Mouse (Mus musculus) Patski (cell line): ENCODE data around the gene Smg1. TPM values are rescaled to one million over a fixed set of nuclear protein-coding genes. Genes with fewer than 3 reads are reported as not detected.
"Not testable (repeated sequence)": the region's sequence is repeated elsewhere in the genome, so short reads cannot be mapped to it uniquely, and the experiment has no call there.

Experiments
- ATAC-seq: fragments of 100-300 bp; one replicate; pipeline ENCODE4 v1.8.0; 2021
- CTCF ChIA-PET: fragments of 350-600 bp; sonication (Branson Sonifier 250); formaldehyde crosslinking; loops from one replicate; lab custom pipeline; 2022; ENCODE audit warnings: inconsistent platforms; lab: Charles Lee
- POLR2A ChIA-PET: fragments of 350-600 bp; sonication (Branson Sonifier 250); formaldehyde crosslinking; loops from one replicate; lab custom pipeline; 2022; ENCODE audit warnings: antibody characterized with exemption, inconsistent platforms; lab: Charles Lee
- DNase-seq: peaks from one replicate; pipeline ENCODE4 v3.0.0-alpha.2; 2011; ENCODE audit warnings: low read depth, low spot score
- H3K27me3 ChIP-seq: fragments of 371-371 bp; one replicate; pipeline ENCODE4 v1.5.1; 2021
- CTCF ChIP-seq: fragments of 100-300 bp; IDR thresholded peaks from one replicate; pipeline ENCODE4 v1.5.1; 2021
- in situ Hi-C: fragments of 300-500 bp; cut with MboI; formaldehyde crosslinking; loops from 3 replicates; pipeline ENCODE4 v1.11.1; 2018; ENCODE audit warnings: low pct_unique_long_range_greater_than_20kb, mixed read lengths
- polyA plus RNA-seq: library from polyadenylated mRNA; unstranded; gene quantifications from one replicate; pipeline ENCODE4 v1.2.3, GENCODE M21; 2021

Smg1 gene
- polyA plus RNA-seq, 1 experiment from 2014 or later = 30.6 TPM

DNA sequence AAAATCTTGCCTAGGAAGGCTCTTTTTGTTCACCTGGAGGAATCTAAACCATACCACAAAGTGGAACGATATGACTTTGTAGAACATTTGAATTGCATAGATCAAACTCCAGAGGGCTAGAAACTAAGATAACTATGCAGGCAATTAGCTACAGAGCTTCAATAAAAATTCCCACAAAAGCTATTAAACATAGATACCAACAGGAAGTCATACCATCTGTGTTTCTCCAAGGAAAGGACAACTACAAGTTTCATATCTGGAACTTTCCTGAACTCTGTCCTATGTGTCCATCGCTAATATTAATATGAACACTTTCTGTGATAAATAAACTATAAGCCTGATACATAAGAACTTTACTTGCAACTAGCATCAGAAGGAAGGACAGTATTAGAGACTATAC is 23.7 kb downstream of the Smg1 start:
- CTCF ChIA-PET = interaction anchor here (1.4 kb wide), 1 partner anchor 22 kb away, joined by 3 read pairs; no protein-coding TSS in a partner anchor

DNA sequence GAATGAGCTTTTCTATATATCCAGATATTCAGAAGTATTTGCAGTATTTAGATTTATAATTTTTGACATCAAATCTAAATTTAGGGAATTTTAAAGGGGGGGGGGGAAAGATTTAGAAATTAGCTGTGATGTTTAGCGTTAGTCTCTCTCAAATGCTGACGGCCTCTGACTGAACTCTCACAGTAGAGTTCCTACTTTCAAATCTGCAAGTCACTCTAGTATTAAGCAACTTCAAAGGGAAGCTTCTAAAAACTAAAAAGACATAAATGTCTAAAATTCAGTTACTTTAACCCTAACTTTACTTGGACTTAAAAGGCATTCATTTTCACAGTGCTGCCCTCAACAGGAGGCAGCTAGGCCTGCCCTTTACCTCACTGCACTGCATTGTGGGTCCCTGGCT is 37.1 kb downstream of the Smg1 start:
- in situ Hi-C loops = no loop called here
- no peaks in the 10 kb centered on the region for H3K27me3 ChIP-seq
- POLR2A ChIA-PET = interaction anchor here (0.6 to 2.1 kb wide), 2 partner anchors 11 to 164 kb away, joined by 4 to 10 read pairs; no protein-coding TSS in a partner anchor
- CTCF ChIA-PET = interaction anchor here (1.1 to 3.2 kb wide), 4 partner anchors 14 to 91 kb away, joined by 3 to 17 read pairs (median 8); no protein-coding TSS in a partner anchor
- ATAC-seq = no peak
- no peak for DNase-seq
- TF ChIP-seq CTCF = no peak

More for the DNA sequence above, 23.7 kb downstream of the Smg1 start:
- TF ChIP-seq CTCF = no peak
- DNase-seq (no peak), ATAC-seq (no peak)
- POLR2A ChIA-PET = no interaction called here
- in situ Hi-C loops = no loop called here
- H3K27me3 ChIP-seq = no peaks in the 10 kb centered on the region

- no peaks in the 10 kb centered on the region for H3K27me3 ChIP-seq
- ChIA-PET CTCF (interaction anchor here (0.7 to 1.7 kb wide), 4 partner anchors 15 to 102 kb away, joined by 3 to 5 read pairs (median 4); no protein-coding TSS in a partner anchor), POLR2A (interaction anchor here (2.7 kb wide), 1 partner anchor 10 kb away, joined by 10 read pairs; no protein-coding TSS in a partner anchor)
- DNase-seq = no peak
- no peak for TF ChIP-seq CTCF
- in situ Hi-C loops = no loop called here
- ATAC-seq = no peak
These were observed 47.7 kb downstream of the Smg1 start for GRCm38 (mm10) chr7:118195756-118196155.

GRCm38 (mm10) chr7:118185878-118186277 is 57.6 kb downstream of the Smg1 start:
- CTCF ChIA-PET = interaction anchor here (1.0 kb wide), 1 partner anchor 20 kb away, joined by 4 read pairs; no protein-coding TSS in a partner anchor
- POLR2A ChIA-PET = no interaction called here
- no peaks in the 10 kb centered on the region for H3K27me3 ChIP-seq
- DNase-seq (no peak), ATAC-seq (no peak)
- TF ChIP-seq CTCF = no peak
- in situ Hi-C loops = no loop called here

GRCm38 (mm10) chr7:118184604-118185003 is 58.9 kb downstream of the Smg1 start:
- TF ChIP-seq CTCF = no peak
- H3K27me3 ChIP-seq = no peaks in the 10 kb centered on the region
- ATAC-seq = no peak
- ChIA-PET POLR2A (no interaction called here), CTCF (no interaction called here)
- no peak for DNase-seq
- in situ Hi-C loops = no loop called here

DNA sequence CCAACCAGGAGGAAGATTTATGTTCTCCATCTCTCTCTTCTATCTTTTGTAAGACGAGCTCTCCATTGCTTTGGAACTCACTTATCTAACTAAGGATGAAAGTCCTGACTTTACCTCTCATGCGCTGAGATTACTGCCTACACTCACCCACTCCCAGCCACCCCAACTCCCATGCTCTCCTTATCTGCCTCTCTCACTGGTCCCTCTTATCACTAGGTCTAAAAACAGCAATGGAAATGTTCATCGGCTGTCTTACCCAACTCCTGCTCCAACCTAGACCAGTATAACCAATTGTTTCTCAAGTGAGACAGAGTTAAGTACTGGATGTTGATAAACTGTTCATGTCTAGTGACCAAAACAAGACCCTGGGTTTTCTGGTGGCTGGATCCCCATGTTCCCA is 62.3 kb downstream of the Smg1 start:
- TF ChIP-seq CTCF = no peak
- in situ Hi-C loops = no loop called here
- DNase-seq (no peak), ATAC-seq (no peak)
- no peaks in the 10 kb centered on the region for H3K27me3 ChIP-seq
- CTCF ChIA-PET = interaction anchor here (0.9 to 2.1 kb wide), 3 partner anchors 10 to 14 kb away, joined by 3 to 5 read pairs (median 5); no protein-coding TSS in a partner anchor
- POLR2A ChIA-PET = no interaction called here

- in situ Hi-C loops = no loop called here
- no peak for TF ChIP-seq CTCF
These were observed 63.7 kb downstream of the Smg1 start for GRCm38 (mm10) chr7:118179782-118180181.

GRCm38 (mm10) chr7:118175821-118176355 is 67.6 kb downstream of the Smg1 start:
- in situ Hi-C loops = no loop called here
- CTCF ChIA-PET = interaction anchor here (1.2 kb wide), 2 partner anchors 57 to 347 kb away, joined by 3 read pairs; no protein-coding TSS in a partner anchor
- DNase-seq = no peak
- POLR2A ChIA-PET = interaction anchor here (0.7 kb wide), 1 partner anchor 1812 kb away, joined by 3 read pairs; no protein-coding TSS in a partner anchor
- no peak for TF ChIP-seq CTCF
- ATAC-seq = no peak
- H3K27me3 ChIP-seq = no peaks in the 10 kb centered on the region

More at GRCm38 (mm10) chr7:118179782-118180181, 63.7 kb downstream of the Smg1 start:
- no peak for ATAC-seq
- no peak for DNase-seq
- H3K27me3 ChIP-seq = no peaks in the 10 kb centered on the region
- ChIA-PET CTCF (interaction anchor here (1.3 to 1.8 kb wide), 3 partner anchors 13 to 26 kb away, joined by 3 to 10 read pairs (median 3); no protein-coding TSS in a partner anchor), POLR2A (interaction anchor here (1.1 kb wide), 1 partner anchor 8 kb away, joined by 4 read pairs; no protein-coding TSS in a partner anchor)

DNA sequence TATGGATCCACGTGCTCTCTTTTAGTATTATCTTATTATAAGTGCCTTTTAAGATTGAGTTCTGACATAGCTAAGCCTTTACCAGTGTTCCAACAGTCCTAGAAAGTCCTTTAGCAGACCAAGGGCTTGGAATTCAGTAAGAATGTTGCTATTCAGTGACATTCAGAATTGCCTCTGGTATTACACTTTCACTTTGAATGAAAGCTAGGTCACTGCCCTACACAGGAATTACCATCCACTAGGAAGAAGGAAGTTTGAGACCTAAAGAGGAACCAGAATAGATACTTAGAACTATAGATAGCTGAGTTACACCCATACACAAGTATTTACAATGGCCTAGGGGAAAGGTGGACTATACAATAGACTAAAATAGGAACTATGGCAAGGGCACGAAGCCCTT is 73.3 kb downstream of the Smg1 start:
- CTCF ChIA-PET, H3K27me3 ChIP-seq, ATAC-seq, DNase-seq, POLR2A ChIA-PET, in situ Hi-C loops: not testable (repeated sequence)

DNA sequence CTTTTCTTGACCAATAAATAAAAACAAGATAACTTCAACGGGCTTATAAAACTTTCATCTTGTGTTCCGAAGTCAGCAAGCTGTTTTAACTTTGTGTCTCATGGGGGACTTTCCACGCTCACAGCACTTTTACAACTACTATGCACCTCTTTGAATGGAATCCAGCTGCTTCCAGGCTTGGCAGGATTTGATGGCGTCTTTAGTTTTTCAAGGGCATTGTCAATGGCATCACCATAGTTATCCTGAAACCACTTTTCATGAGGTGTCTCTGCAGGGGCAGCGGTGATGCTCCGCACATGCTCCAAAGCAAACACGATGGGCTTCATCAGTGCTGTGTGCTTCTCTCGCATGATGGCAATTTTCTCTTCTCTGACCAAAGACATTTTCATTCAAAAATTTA is 80.5 kb downstream of the Smg1 start:
- ChIA-PET CTCF (no interaction called here), POLR2A (no interaction called here)
- ATAC-seq (no peak), DNase-seq (no peak)
- no peak for TF ChIP-seq CTCF
- in situ Hi-C loops = no loop called here
- H3K27me3 ChIP-seq = no peaks in the 10 kb centered on the region

GRCm38 (mm10) chr7:118160121-118160520 is 83.3 kb downstream of the Smg1 start:
- DNase-seq (no peak), ATAC-seq (no peak)
- no peak for TF ChIP-seq CTCF
- in situ Hi-C loops = no loop called here
- POLR2A ChIA-PET = interaction anchor here (0.6 kb wide), 1 partner anchor 93 kb away, joined by 4 read pairs; no protein-coding TSS in a partner anchor
- H3K27me3 ChIP-seq = no peaks in the 10 kb centered on the region
- CTCF ChIA-PET = interaction anchor here (1.2 kb wide), 1 partner anchor 12 kb away, joined by 3 read pairs; no protein-coding TSS in a partner anchor
